Comparison of ENCODE assay signal across 10 mouse cellular contexts in the genomic region with DNA sequence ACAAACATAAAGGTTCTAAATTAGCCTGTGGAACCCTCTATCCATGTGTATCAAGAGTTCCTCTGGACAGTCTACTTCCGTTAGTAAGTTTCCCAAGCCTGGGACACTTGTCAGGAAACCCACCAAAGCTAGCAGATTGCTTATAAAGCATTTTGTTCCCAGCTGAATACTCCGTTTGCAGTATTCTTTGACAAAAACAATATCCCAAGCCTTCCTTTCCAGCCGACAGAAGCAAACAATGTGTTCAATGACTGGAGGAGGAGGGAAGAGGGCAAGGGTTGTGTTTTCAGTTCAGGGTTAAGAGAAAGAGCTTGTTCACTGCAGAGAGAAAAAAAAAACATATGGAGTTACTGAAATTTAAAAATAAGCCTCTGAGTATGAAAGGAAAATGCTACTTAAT.
"Had no signal": no experiment of that assay in that cellular context is flagged by ENCODE, and none has a peak within 500 bp of the region (broad histone marks: within the 10 kb centered on the region; RNA-seq: fewer than 3 reads in every experiment).

No protein-coding gene starts in this region.

- ATAC-seq: liver, postnatal 0 days had no signal

- H3K9me3 ChIP-seq: kidney, embryonic 15.5 days; limb, embryonic 12.5 days; liver, embryonic 13.5 days; neural tube, embryonic 12.5 days had no signal

- H3K27me3 ChIP-seq: kidney, embryonic 15.5 days; limb, embryonic 12.5 days; liver, embryonic 13.5 days; neural tube, embryonic 12.5 days had no signal

- H3K4me3 ChIP-seq: kidney, embryonic 15.5 days; limb, embryonic 12.5 days; liver, embryonic 13.5 days; neural tube, embryonic 12.5 days had no signal

- H3K27ac ChIP-seq: kidney, embryonic 15.5 days; limb, embryonic 12.5 days; liver, embryonic 13.5 days; neural tube, embryonic 12.5 days; stomach, postnatal 0 days had no signal

- H3K4me2 ChIP-seq: kidney, embryonic 15.5 days; limb, embryonic 12.5 days; liver, embryonic 13.5 days; neural tube, embryonic 12.5 days had no signal

- H3K36me3 ChIP-seq: kidney, embryonic 15.5 days; limb, embryonic 12.5 days; liver, embryonic 13.5 days; neural tube, embryonic 12.5 days had no signal

- H3K9ac ChIP-seq: kidney, embryonic 15.5 days; limb, embryonic 12.5 days; liver, embryonic 13.5 days; liver, postnatal 0 days; neural tube, embryonic 12.5 days had no signal

- H3K4me1 ChIP-seq: kidney, embryonic 15.5 days; limb, embryonic 12.5 days; neural tube, embryonic 12.5 days had no signal

- DNase-seq: kidney, adult 18-20 months; kidney, postnatal 25 days; liver; liver, embryonic 13.5 days; liver, postnatal 0 days; thymus, adult 18-20 months had no signal
